Mouse (Mus musculus): ENCODE measurements at regions not wholly inside any gene's neighbourhood (a gene's known extent, or its start where the extent isn't known, plus 50 kb on each side); places are given as distances from the start of the nearest gene placed in this dataset.

DNA sequence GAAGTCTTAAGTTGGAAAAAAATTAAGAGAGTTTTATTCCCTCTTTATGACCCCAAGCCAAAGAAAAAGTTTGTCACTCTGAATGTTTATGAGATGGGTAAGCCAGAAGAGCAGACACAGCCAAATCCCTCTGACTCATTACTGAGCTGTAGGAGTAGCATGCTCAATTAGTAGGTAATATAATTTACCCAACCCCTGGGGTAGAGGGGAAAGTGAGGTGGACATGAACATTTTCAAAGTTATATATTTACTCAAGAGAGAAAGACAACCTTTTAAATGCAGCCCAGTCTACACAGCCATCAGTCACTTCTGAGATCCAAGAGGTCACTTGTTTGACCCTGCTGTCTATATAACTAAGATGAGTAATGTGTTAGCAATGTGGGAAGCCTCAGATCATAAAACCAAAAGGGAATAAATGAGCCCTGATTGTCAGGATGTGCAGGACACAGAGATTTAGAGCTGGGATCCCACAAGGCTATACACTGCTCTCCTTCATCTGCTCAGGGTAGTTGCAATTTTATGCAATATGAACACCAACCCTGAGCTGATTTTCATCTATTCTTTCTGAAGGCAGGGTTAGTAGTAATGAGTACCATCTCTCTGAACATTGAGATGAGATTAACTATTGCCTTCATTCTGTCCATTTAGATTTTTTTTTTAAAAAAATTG is 114.7 kb upstream of the Ndp start:
- DNase-seq (ENCODE audit: low read depth, low spot score), result no peak

DNA sequence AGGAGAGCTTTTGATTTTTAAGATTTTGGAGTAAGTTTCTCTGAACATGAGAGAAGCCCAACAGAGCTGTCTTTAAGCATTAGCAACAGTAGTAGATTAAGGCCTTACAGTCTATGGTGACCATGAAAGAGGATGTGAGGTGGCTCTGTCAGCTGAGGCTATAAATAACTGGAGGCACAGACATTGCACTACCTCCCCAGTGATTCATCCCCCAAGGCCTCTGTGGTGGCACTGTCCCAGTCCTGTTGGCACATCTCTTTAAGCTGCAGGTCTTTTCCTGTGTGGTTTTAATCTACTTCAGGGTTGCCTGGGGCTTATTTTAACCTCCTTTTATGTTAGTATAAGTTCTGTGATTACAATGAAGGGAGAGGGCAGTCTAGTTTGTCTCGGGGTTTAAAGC is 106.2 kb upstream of the Ndp start:
- DNase-seq (ENCODE audit: low read depth, low spot score), result no peak

DNA sequence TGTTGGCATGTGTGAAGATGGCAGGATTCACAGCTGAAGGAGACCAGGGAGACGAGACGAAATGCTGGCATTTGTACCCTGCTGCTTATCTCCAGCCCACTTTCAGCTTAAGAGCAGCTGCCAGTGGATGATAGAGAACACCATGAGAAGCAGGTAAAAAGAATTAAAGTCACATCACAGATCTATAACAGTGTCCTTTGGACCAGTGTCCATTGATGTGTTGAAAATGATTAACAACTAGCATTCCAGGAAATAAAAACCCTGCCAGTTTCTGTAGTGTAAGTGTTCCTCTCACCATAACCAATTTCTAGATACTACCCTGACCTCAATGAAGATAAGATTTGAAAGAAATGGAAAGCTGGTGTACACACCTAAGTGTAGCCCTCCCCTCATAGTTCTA is 97.6 kb upstream of the Ndp start:
- no peak for DNase-seq (ENCODE audit: low read depth, low spot score)

DNA sequence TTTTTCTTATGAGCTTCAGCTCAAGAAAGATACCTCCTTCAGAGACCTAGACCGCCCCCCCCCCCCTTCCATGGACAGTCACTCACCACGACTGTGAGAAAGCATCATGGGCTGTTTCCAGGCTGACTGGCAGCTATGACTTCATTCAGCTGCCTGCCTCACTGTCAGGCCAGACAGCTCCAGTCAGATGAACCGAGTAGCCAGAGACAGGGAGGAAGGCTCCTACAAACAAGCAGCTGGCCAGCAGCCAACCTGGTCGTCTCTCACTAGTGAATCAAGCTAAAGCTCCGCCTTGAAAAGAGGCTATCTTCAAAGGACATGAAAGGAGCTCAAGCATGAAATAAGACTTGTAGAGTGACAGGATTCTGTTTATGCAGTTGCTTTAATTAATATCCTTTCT is 87.0 kb upstream of the Ndp start:
- peak; percentile 1 for DNase-seq (ENCODE audit: low read depth, low spot score)
